Mouse (Mus musculus) olfactory bulb, adult 2 months (tissue): ENCODE data around the gene Dlx6.

Experiments used
- CTCF ChIP-seq: fragments of 200-500 bp; IDR thresholded peaks from 2 replicates; pipeline ENCODE4 v1.5.1; 2012; ENCODE audit warnings: low read depth, mild to moderate bottlenecking, low read length, moderate library complexity; ENCODE audit not compliant: insufficient read depth
- POLR2A ChIP-seq: fragments of 200-500 bp; IDR thresholded peaks from 2 replicates; pipeline ENCODE4 v1.6.1; 2012; ENCODE audit warnings: mild to moderate bottlenecking, low read depth, low read length, moderate library complexity; ENCODE audit not compliant: insufficient read depth

DNA sequence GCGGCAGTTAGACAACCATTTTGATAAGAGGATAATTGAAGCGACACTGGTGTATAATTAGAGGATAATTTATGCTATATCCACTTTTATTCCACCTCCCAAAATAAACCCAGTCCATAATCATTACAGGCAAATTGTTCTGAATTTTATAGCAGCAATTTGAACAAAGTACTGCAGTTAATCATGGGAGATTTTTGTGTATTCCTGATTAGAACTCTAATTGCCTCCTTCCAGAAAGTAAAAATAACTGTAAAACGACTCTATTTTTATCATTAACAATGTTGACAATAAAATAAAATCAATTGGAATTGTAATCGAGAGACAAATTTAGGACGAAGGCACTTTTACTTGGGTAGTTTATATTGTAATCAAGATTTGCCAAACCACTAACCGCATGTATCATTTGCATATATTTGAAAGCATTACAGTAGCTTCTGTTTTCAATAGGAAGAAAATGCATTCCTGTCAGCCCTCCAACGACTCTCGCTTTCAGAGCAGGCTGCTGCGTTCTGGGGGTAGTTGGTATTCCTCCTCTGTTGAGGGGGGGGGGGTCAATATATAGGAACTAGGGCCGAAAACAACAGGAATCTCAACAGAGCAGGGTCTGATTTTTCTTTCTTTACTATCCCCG is 1.2 kb upstream of the Dlx6 start:
- TF ChIP-seq CTCF (no peak), POLR2A (no peak)
